Mouse (Mus musculus): ENCODE measurements around the gene Psmg4.

Gene Psmg4

DNA sequence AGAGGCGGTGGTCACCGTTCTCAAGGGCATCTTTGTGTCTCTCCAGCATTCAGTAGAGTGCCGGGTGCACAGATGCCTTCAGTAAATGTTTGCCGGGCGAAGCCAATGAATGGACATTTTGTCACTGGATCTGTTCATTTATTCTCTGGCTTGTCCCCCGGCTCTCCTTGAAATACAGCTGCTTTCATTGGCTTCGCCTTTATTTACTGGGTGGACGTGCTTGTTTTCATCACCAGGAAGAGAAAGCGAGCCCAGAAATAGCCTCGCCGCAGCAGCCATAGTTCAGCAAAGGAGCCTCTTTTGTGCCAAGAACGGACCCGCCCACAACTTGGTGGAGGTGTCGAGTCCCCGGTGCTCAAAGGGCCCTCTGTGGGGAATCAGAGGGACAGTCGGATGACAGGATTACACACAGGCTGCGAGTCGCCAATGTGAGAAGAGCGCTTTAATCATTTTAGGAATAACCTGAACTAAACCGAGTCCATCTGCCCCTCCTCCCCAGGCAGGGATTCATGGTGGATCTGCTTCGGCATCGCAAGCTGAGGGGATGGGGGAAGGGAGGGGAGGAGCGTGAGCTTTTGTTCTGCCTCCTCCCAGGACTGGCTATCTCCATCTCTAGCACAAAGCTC lies 13.9 kb upstream of the Psmg4 start:
- peak; percentile 85 for DNase-seq (ENCODE audit: low read depth, low spot score)

DNA sequence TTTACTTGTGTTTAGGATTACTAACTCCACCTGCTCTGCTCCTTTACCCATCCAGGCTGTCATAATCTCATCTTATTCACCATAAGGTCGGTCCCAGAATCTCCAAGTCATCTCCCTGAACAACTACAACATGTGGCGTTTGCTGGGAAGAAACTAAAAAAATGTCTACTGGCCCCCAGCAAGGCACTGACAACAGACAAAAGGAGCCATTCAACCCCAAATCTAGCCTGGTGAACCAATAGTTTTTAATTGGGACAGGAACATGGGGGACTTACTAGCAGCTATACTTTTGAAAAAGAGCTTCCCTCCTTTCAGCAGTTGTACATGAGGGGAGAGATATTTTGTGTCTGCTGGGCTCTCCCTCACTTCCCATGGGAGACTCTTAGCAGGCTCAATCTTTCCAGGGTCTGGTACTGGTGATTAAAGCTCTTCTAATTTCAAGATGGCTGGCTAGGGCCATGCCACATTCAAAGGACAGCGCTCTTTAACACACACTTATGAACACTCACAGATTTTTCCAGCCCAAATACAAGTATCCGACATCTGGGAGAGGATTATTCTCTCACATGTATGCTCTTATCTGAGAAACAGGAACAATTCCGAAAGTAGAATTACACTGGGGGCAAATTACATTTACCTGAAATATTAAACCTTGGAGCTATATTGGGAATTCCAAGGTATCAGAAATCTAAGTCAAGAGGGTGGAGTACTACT lies 13.1 kb upstream of the Psmg4 start:
- no peak for DNase-seq (ENCODE audit: low read depth, low spot score)

DNA sequence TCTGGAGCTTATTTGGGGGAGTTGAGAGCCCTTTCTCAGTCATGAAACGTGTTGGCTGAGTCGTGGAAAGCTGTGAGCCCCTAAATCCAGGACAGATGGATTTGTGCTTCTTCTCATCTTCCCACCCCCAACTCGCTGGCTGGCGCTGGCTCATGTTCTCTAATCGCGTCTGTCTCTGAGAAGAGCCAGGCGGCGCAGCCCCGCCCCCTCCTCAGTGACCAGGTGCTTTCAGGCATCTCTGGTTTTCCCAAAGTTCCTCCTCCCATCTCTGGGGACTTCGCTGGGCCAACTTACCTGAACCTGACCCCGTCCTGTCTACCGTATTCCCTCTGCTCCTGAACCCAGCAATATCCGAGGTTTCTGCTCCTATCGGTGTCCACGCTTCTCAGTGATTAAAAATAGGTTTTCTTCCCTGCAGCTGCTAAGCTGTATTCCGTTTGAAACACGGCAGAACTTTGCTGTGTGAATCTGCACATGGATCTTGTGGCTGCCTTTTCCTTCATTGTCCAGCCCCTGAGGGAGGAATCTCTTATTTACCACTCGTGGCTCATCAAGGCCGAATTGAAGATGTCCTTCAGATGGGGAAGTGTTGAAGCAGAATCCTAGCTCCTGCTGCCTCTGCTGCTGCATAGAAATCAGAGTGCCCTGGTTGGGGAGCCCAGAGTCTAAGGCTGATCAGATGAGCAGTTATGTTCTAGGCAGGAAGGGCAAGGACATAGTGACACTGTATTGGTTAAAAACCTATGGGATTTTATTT lies 12.3 kb upstream of the Psmg4 start:
- no peak for DNase-seq (ENCODE audit: low read depth, low spot score)

DNA sequence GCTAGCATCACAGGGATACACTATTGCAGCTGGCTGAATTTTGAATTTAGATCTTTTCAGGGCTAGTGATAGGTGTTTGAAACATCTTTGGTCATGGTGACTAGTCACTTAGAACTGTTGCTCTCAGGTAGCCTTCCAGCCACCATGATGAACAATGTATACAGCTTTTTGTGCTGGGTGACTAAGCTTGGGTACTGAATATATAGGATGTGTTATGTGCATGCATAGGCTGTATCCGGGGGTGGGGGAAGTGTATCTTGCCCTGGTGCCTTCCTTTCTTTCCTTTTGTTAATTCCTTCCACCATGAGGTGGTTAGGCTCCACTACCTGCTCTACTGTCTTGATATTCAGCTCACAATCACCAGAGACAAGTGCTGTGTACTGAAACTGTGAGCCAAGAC lies 11.3 kb upstream of the Psmg4 start:
- no peak for DNase-seq (ENCODE audit: low read depth, low spot score)

DNA sequence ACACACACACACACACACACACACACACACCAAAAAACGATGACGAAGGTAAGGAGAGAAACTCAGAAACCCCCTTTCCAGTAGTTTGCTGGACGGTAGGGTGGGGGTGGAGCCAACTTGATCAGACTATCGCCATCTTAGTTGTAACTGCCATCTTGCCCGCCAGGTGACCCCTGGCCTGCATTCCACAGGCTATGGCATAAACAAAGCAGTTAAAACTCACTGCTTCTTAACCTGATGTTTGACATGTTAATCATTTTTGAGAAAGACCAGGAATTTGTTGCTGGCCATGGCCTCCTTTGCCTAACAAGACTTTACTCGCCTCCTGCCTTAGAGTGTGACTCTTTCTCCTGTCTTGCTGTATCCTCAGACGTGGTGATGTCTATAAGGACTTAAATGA lies 10.1 kb upstream of the Psmg4 start:
- no peak for DNase-seq (ENCODE audit: low read depth, low spot score)

DNA sequence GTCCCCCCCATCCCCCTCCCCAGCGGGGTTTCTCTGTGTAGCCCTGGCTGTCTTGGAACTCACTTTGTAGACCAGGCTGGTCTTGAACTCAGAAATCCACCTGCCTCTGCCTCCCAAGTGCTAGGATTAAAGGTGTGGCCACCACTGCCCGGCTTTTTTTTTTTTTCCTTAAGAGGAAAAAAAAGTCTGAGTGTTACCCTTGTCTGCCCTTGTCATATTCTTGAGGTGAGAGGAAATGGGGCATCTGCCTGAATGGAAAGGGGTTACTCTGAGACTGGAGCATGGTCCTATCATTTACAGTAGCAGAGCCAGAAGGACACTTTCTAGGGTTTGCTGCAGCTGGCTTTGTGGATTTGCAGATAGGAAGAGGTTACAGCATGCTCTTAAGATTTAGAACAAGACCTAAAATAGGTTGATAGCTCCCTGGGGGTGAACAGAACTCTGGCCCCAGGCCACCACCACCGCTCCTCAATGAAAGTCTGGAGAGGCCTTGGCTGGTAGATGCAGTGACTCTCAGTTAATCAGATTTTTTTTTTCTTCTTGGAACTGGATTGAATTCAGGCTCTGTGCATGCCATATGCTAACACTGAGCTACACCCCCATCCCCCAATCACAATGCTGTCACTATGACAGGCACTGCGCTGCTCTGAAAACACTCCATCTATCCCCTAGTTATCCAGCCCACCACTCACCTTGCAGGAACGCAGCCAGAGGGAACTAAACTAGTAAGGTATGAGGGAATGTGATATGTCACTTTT lies 9.3 kb upstream of the Psmg4 start:
- no peak for DNase-seq (ENCODE audit: low read depth, low spot score)

DNA sequence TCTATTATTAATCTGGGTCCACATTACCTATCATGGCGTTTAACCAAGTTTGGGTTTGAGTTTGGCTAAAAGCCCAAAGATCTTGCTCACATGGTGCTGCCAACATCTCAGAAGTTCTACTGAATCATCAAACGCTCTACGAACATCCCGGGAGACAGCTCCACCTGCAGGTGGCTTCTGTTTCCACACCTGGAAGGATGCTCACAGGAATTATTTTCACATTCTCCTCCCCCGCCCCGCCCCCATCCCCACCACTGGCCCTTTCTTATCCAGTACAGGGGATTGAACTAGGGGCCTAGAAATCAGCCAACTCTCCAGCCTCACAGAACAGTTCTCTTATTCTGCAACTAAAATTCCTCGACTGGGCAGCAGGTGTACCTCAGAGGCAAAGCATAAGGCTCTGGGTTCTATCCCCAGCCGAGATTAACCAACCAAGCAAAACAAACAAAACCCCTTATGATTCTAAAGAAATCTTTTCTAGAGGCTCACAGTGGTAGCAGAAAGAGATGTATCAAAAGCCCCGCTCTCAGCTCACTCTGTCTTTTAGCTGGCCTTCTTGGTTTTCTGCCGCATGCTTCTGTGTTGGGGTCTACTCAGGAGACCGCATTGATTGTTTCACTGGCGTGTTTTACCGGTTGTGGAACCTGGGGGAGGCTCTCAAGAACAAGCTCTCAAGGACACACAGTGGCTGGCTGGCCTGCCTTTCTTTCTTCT lies 8.4 kb upstream of the Psmg4 start:
- DNase-seq (ENCODE audit: low read depth, low spot score), result peak; percentile 73

DNA sequence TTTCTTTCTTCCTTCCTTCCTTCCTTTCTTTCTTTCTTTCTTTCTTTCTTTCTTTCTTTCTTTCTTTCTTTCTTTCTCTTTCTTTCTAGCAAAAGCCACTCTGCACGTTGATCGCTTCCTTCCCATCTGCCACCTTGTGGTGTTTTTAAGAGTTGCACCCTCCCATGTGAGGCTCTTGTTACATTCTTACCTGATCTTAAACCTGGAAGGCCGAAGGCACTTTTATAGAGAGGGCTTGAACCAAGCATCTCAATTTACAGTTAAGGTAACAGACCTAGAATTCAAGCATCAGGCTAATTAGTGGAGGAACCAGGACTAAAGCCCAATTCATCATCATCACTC lies 7.9 kb upstream of the Psmg4 start:
- DNase-seq (ENCODE audit: low read depth, low spot score), result peak; percentile 73

DNA sequence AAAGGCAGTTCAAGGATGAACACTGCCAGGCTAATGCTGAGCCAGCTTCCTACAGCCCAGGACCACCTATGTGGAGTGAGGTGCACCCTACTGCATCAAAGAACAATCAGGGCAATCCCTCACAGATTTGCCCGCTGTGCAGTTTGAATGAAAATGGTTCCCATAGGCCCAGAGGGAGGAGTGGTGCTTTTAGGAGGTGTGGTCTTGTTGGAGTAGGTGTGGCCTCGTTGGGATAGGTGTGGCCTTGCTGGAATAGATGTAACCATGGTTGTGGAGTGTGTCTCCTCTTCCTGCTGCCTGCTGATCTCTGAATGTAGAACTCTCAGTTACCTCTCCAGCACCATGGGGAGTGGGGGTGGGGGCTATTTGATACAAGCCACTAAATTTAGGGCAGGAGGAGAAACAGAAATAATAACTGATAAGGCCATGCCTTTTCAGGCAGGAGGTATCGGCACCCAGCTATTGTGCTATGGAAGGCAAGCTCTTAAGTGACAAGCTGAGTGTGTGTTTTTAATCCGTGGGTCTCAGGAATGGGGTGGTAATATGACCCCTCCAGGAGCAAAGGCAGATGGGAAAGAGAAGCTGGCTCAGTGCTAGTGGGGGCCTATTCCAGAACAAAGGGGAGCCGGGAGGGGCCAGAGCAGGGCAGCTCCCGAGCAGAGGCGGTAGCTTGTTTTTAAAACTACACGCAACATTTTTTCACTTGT lies 6.5 kb upstream of the Psmg4 start:
- DNase-seq (ENCODE audit: low read depth, low spot score), result no peak

DNA sequence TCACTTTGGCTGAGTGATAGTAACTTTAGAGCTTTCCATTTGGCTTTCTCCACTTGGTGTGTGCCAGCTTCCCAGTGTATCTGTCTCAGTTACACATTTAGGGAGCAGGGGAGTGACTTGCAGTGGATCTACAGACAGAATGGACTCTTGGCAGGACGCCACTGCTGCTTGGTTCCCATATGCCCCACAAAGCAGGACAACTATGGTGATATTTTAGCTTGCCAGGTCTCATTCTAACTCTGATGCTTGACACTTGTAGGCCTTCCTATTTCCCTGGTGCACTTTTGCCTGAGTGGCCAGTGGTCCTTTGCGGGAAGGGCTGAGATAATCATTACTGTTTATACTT lies 6.0 kb upstream of the Psmg4 start:
- no peak for DNase-seq (ENCODE audit: low read depth, low spot score)

DNA sequence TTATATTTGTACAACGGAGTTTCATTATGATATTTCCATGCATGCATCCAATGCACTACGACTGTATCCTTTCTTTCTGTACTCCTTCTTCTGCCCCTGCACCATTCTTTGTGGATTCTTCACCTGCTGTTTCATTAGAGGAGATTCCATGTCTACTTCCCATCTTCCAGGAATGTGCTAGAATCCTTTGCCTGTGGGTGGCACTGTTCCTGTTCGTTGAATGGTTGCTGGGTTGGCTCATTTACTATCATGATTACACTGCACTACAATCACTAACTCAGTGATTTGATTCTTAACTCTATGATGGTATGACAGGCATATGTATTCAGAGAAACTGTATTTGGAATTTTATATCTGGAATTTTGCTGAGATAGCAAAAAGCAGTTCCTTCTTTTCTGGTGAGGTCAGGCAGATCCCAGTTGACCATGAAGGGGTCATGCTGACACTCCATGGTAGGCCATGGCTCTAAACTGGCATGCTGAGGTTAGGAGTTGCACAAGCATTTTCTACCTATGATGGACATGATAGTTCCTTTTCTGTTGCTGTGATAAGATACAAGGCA lies 5.1 kb upstream of the Psmg4 start:
- no peak for DNase-seq (ENCODE audit: low read depth, low spot score)

DNA sequence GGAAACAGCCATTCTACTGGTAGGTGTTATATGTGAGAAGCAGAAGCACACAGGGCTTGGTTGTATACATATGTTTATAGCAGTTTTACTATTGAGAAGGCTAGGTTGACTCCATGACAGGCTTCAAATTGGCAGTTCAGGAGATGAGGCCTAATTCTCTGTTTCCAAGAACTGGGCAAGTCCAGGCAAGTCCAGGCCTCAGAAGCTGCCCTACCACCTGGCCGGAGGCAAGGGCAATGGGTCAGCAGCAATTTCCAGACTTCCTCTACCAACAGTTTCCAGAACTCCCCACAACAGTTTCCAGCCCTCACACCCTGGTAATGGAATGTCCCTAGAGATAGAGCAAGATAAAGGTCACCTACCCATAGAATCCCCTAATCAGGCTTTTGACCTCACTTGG lies 2.8 kb upstream of the Psmg4 start:
- no peak for DNase-seq (ENCODE audit: low read depth, low spot score)

DNA sequence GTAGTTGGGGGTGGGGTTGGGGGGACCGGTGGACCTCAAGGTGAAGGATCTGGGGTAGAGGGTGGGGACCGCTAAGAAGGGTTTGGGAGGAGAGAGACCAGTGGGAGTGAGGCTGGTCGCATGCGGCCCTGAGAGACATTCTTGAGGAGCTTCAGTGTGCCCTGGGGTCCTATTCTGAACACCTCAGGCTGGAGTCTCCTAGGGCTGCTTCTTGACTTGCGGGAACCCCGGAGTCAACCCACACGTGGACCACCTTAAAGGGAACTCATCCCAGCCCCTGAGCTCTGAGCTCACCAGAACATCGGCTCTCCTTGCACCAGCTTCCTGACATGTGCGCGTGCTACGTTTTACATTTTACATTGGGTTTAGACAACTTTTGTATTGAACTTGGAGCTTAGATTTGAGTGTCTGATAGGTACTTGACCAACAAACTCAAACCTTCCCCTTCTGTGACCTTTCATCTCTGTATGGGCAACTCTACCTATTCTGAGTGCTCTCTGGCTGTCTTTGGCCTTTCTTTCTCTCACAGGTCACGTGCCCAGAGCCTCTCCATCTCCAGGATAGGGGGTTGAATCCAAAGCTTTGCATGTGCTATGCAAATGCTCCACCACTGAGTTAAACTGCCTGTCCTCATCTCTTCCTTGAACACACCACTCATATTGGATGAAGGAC lies 676 bp downstream of the Psmg4 start:
- DNase-seq (ENCODE audit: low read depth, low spot score), result no peak

DNA sequence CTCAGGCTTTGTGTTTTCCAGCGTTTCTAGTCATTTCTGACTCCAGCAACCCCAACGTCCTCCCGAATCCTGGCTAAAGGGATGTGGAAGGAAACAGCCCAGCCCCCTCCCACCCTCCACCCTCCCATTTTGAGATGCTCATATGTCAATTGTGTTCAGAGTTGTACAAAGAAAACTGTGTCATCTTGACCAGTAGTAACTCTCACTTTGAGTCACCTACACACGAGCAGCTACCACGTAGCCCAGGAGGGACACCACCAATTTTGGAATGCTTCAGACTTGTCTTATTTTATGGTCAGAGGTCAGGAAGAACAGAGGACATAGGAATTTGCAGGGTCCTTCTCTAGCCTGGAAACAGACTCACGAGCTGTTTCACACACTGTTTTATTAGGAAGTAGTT lies 11.3 kb downstream of the Psmg4 start:
- no peak for DNase-seq (ENCODE audit: low read depth, low spot score)

DNA sequence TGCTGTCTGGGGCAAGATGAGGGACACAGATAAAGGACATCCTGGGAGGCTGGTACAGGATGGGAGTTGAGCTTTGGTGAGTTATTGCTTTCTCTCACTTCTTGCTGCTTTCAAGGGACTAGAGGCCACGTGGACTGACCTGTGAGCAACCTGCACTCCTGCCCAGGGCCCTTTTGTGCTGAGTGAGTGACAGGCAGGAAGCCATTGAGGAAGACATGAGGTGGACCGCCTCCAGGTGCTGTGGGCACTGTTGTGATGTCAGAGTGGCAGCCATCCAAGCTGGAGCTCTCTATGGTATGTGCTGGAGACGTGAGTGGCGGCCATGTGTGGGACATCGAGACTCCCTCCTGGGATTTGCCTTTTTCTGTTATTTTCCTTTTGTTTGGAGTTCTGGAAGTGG lies 18.9 kb downstream of the Psmg4 start:
- no peak for DNase-seq (ENCODE audit: low read depth, low spot score)

DNA sequence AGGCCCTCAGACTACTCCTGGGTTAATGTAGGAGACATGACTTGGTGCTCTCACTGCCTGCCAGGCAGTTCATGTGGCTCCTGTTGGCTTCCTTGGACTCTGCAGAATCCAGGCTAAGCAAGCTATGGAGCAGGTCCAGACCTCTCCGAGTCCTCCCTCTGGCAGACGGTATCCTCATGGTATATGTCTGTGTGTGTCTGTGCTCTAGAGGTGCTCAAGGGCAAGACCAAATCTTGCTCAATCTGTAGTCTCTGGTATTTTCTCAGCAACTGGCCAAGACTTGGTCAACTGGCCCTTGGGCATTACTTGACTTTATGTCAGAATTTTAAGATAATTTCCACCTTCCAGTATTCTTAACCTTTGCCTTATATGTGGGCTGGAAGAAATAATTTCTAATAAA lies 22.6 kb downstream of the Psmg4 start:
- DNase-seq (ENCODE audit: low read depth, low spot score), result no peak

DNA sequence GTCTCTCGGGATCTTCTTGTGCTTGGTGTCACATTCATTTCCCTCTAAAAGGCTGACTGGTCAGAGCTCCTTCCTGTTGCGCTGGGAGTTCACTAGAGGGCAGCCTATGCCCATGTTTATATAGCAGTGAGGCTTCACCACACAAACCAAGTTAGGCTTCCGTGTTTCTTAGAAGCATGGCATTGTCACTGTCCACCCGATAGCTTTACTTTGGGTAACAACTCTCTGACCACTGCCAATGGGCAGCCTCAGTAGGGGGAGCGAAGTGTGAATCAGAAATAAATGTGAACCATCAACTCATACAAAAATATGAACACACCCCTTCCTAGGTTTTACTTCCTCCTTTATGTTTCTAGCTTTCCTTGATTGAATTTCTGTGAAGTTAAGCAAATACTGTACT lies 24.8 kb downstream of the Psmg4 start:
- peak; percentile 77 for DNase-seq (ENCODE audit: low read depth, low spot score)

DNA sequence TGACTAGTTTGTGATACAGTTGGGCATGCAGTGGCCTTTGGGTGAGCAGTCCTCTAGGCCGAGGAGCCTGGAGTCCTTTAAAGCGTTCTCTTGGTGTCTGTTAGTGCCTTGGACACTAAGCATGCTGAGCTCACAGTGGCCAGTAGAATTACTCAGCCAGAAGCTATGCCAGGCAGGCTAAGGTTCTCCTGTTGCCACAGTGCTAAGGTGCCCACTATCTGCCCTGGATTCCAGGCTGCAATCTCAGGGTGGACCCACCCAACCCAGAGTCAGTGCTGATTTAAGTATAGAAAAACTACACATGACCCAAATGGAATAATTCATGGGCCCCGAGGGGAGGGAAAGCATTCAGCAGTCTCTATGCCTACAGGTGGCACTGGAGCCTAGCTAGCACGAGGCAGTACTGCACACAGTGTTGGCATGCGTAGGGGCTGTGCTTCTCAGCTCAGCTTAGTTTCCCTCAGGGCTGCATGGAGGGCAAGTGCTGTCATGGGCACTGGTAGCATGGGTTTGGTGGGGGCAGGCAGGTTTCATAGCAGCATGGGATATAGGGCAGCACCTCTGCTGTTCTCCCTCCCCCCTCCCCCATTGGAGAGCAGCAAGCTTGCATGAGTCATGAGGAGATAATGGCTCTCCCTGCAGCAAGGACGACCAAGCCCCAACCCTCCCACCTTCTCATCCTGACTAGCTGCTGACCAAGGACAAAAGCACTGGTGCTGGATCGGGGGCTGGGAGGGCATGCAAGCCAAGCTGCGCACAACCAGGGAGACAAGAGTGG lies 29.8 kb downstream of the Psmg4 start:
- no peak for DNase-seq (ENCODE audit: low read depth, low spot score)

DNA sequence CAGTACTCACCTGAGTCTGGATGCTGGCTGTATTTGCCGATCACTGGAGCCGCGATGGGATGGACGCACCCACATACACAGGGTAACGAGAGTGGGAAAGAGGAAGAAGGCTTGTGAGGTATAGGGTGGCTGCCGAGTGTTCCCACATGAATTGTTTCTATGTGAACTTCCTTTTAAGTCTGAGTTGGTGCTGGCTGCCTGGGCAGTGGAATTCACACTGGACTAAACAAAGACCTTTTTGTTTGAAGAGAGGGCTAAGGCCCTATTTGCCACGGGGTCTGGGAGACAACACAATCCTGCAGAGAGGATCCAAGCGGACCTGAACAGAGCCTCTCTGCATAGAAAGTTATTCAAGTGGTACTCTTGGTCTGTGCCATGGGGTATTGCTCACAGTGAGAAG lies 30.6 kb downstream of the Psmg4 start:
- peak; percentile 29 for DNase-seq (ENCODE audit: low read depth, low spot score)

DNA sequence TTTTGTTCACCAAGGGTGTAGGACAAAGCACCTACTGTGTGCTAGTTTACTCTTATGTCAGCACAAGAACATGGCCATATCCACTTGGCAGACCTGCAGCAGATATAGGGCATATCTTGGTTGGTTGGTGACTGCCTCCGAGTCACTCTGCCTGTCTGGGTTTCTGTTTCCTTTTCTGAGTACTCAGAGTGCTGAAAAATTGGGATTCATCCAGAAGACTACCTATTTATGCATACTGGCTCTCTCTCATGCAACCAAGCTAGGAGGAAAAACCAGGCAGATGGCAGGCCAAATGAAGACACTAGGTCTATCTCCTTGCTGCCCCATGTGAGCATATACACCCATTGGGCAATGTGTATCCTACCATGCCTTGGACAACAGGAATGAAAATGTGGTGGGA lies 32.9 kb downstream of the Psmg4 start:
- no peak for DNase-seq (ENCODE audit: low read depth, low spot score)
